Mouse (Mus musculus) myocyte (in vitro differentiated cells): ENCODE measurements around the gene Dvl2. TPM values are rescaled to one million over a fixed set of nuclear protein-coding genes. Genes with fewer than 3 reads are reported as not detected.

Experiments used
- H3K27me3 ChIP-seq: one replicate; pipeline ENCODE4 v1.6.1; 2011; ENCODE audit not compliant: control insufficient read depth, insufficient read depth, insufficient read length
- H3K36me3 ChIP-seq: one replicate; pipeline ENCODE4 v1.6.1; 2011; ENCODE audit not compliant: control insufficient read depth, insufficient read depth
- H3K4me2 ChIP-seq: one replicate; pipeline ENCODE4 v1.6.1; 2011; ENCODE audit warnings: low read depth, control low read depth
- H3K4me3 ChIP-seq: one replicate; pipeline ENCODE4 v1.5.1; 2011; ENCODE audit warnings: mild to moderate bottlenecking, control low read depth, moderate library complexity
- H3K79me2 ChIP-seq: one replicate; pipeline ENCODE4 v1.6.1; 2011; ENCODE audit not compliant: control insufficient read depth, insufficient read depth
- H3ac ChIP-seq: one replicate; pipeline ENCODE4 v1.6.1; 2011; ENCODE audit not compliant: control insufficient read depth, insufficient read length
- CEBPB ChIP-seq: IDR thresholded peaks from 2 replicates; pipeline ENCODE4 v1.6.1; 2011; ENCODE audit warnings: mild to moderate bottlenecking, moderate library complexity; ENCODE audit not compliant: poor library complexity, insufficient read depth, severe bottlenecking
- E2F4 ChIP-seq: IDR thresholded peaks from one replicate; pipeline ENCODE4 v1.6.1; 2011; ENCODE audit warnings: mild to moderate bottlenecking, control low read depth, moderate library complexity; ENCODE audit not compliant: insufficient read depth
- MAX ChIP-seq: IDR thresholded peaks from one replicate; pipeline ENCODE4 v1.6.1; 2011; ENCODE audit warnings: low read depth, mild to moderate bottlenecking, control low read depth
- MYOD1 ChIP-seq, 3 experiments: IDR thresholded peaks; one replicate each; pipeline ENCODE4 v1.6.1; 2011; ENCODE audit warnings: control low read depth in 2 of 3, low read depth in 2 of 3, mild to moderate bottlenecking in 2 of 3, moderate library complexity in 1 of 3; ENCODE audit not compliant: insufficient read length in 2 of 3, control insufficient read depth in 1 of 3
- MYOG ChIP-seq, 3 experiments: IDR thresholded peaks; one replicate each; pipeline ENCODE4 v1.6.1; 2011; ENCODE audit warnings: control low read depth in 2 of 3, low read depth in 2 of 3, mild to moderate bottlenecking in 2 of 3; ENCODE audit not compliant: insufficient read length in 2 of 3, control insufficient read depth in 1 of 3, insufficient read depth in 1 of 3
- POLR2A ChIP-seq: IDR thresholded peaks from one replicate; pipeline ENCODE4 v1.6.1; 2011; ENCODE audit warnings: low read depth, mild to moderate bottlenecking, control low read depth, moderate library complexity; ENCODE audit not compliant: insufficient read length
- POLR2AphosphoS2 ChIP-seq: IDR thresholded peaks from one replicate; pipeline ENCODE4 v1.6.1; 2011; ENCODE audit warnings: low read depth, control low read depth; ENCODE audit not compliant: insufficient read length
- REST ChIP-seq: IDR thresholded peaks from one replicate; pipeline ENCODE4 v1.6.1; 2011; ENCODE audit warnings: mild to moderate bottlenecking, control low read depth, moderate library complexity; ENCODE audit not compliant: insufficient read depth, insufficient read length
- SRF ChIP-seq: IDR thresholded peaks from one replicate; pipeline ENCODE4 v1.6.1; 2011; ENCODE audit warnings: low read depth; ENCODE audit not compliant: control insufficient read depth, insufficient read length
- TCF12 ChIP-seq: IDR thresholded peaks from one replicate; pipeline ENCODE4 v1.6.1; 2011; ENCODE audit warnings: mild to moderate bottlenecking, control low read depth; ENCODE audit not compliant: poor library complexity, insufficient read depth, severe bottlenecking
- TCF3 ChIP-seq: IDR thresholded peaks from one replicate; pipeline ENCODE4 v1.6.1; 2011; ENCODE audit warnings: low read depth, control low read depth; ENCODE audit not compliant: insufficient read length
- USF1 ChIP-seq: IDR thresholded peaks from one replicate; pipeline ENCODE4 v1.6.1; 2011; ENCODE audit warnings: low read depth, mild to moderate bottlenecking, control low read depth, moderate library complexity
- polyA plus RNA-seq: library from polyadenylated mRNA; unstranded; fragments of >200 nt; fragmentation: generic; extraction: Trizol; gene quantifications from one replicate; pipeline ENCODE4 v1.2.1, GENCODE M21; 2012; ENCODE audit warnings: missing spikeins

Gene Dvl2
- polyA plus RNA-seq, 1 experiment, result 24.3 TPM

DNA sequence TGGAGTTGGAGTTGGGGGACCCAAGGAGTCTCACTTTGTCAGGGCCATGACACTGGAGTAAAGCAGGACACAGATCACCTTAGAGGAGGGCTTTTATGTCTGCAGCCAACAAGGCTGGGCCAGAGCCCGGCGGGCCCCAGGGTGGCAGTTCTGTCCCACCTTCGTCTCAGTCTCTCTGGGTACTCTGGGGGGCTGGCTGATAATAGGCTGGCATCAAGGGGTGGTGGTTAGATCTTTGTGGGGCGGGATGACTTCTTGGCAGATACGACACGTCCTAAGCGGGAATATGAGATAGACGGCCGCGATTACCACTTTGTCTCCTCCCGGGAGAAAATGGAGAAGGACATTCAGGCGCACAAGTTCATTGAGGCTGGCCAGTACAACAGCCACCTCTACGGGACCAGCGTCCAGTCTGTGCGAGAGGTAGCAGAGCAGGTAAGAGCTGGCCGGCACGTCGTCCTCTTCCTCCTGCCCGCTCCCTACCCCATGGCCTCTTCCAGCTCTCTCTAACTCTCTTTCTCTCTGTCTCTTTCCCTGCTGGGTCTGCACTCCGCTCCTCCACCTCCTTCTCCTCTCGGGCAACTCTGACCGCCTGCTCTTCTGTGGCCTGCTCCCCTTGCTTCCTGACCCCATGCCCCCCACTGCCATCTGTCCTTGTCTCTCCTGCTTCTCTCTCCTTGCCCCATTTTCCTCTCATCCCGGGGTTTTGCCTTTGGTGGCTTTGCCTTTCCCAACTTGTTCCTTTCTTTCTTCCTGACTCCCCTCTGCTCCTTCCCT, 42.1 kb downstream of the Dvl2 start:
- peaks cover 2% of the 10 kb centered on the region for H3K36me3 ChIP-seq
- no peaks in the 10 kb centered on the region for H3K79me2 ChIP-seq
- no peak overlapping the region for H3K4me2 ChIP-seq
- H3ac ChIP-seq, result no peak overlapping the region
- no peaks in the 10 kb centered on the region for H3K27me3 ChIP-seq
- H3K4me3 ChIP-seq, result no peak overlapping the region
- TF ChIP-seq POLR2A, result no peak

DNA sequence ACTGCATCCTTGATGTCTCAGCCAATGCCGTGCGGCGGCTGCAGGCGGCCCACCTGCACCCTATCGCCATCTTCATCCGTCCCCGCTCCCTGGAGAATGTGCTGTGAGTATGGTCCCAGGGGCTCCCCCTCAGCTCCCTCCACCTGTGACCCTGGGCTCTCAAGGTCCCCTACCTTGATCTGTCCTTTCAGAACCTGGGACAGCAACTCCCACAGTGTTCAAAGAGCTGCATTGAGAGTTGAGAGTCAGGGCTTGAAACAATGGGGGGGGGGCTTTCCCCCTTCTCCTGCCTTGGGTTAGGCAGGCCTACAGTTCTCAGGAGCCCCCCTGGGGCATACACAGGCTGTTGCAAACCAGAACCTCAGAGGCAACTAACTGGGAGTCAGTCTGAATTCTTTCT, 43.3 kb downstream of the Dvl2 start:
- TF ChIP-seq POLR2A, result no peak
- no peak for TF ChIP-seq POLR2AphosphoS2
- TF ChIP-seq MYOG (IDR thresholded peaks at IDR 0.05; ENCODE audit: control insufficient read depth in 1 of 3, insufficient read depth in 1 of 3, insufficient read length in 2 of 3, low read depth in 2 of 3), result no peak
- no peak for TF ChIP-seq MAX
- no peak for TF ChIP-seq USF1
- no peak for TF ChIP-seq CEBPB
- TF ChIP-seq SRF, result no peak
- TF ChIP-seq E2F4, result no peak
- no peak for TF ChIP-seq TCF12
- TF ChIP-seq TCF3, result no peak
- no peak for TF ChIP-seq MYOD1 (IDR thresholded peaks at IDR 0.05; ENCODE audit: control insufficient read depth in 1 of 3, insufficient read length in 2 of 3, low read depth in 2 of 3)
- H3ac ChIP-seq, result no peak overlapping the region
- H3K36me3 ChIP-seq, result no peaks in the 10 kb centered on the region
- no peaks in the 10 kb centered on the region for H3K27me3 ChIP-seq
- H3K4me2 ChIP-seq, result no peak overlapping the region
- H3K4me3 ChIP-seq, result no peak overlapping the region
- no peaks in the 10 kb centered on the region for H3K79me2 ChIP-seq

DNA sequence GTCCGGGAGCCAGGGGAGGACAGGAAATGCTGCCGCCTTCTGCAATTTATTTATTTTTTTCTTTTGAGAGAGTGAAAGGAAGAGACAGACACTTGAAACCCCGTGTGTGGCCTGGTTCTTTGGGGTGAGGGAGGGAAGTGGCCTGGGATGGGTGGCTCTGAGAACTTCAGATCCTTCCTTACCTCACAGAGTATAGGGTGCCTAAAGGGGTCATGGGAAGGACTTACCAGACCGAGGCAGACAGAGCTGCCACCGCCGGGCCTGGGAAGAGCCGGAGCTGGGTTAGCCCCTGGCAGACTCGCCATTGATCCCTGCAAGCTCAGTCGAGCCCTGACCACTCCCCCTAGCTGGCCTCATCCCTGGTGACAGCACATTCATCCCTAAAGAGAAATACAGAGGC, 45.0 kb downstream of the Dvl2 start:
- no peaks in the 10 kb centered on the region for H3K36me3 ChIP-seq
- no peak overlapping the region for H3K4me3 ChIP-seq
- no peak overlapping the region for H3ac ChIP-seq
- H3K79me2 ChIP-seq, result no peaks in the 10 kb centered on the region
- H3K4me2 ChIP-seq, result no peak overlapping the region
- no peaks in the 10 kb centered on the region for H3K27me3 ChIP-seq
- TF ChIP-seq POLR2AphosphoS2 (no peak), POLR2A (no peak), MYOG (IDR thresholded peaks at IDR 0.05; ENCODE audit: control insufficient read depth in 1 of 3, insufficient read depth in 1 of 3, insufficient read length in 2 of 3, low read depth in 2 of 3) (no peak), MAX (no peak), TCF3 (no peak)

DNA sequence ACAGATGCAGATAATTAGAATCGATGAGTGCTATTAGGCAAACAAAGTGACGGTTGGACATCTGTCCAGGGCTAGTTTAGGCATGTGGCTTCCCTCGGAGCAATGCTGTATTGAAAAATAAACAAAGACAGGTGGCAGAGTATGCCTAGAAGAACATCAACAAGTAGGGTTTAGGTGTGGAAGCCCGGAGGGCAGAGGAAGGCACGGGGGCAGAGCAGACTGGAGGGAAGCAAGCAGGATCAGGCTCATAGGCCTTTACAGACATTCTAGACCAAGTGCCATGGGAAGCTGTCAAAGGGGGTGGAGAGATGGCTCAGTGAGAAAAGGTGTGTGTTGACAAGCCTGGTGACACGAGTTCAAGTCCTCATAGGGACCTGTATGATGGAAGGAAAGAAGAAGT, 49.0 kb downstream of the Dvl2 start:
- H3K27me3 ChIP-seq, result no peaks in the 10 kb centered on the region
- no peaks in the 10 kb centered on the region for H3K36me3 ChIP-seq
- H3K4me2 ChIP-seq, result no peak overlapping the region
- no peak overlapping the region for H3K4me3 ChIP-seq
- H3ac ChIP-seq, result no peak overlapping the region
- no peak for TF ChIP-seq CEBPB
- no peak for TF ChIP-seq MAX
- no peak for TF ChIP-seq TCF12
- no peak for TF ChIP-seq E2F4
- no peak for TF ChIP-seq REST
- TF ChIP-seq USF1, result no peak
- TF ChIP-seq SRF, result no peak
- no peak for TF ChIP-seq POLR2A
- TF ChIP-seq TCF3, result no peak
- no peak for TF ChIP-seq POLR2AphosphoS2
- no peak for TF ChIP-seq MYOD1 (IDR thresholded peaks at IDR 0.05; ENCODE audit: control insufficient read depth in 1 of 3, insufficient read length in 2 of 3, low read depth in 2 of 3)
- TF ChIP-seq MYOG (IDR thresholded peaks at IDR 0.05; ENCODE audit: control insufficient read depth in 1 of 3, insufficient read depth in 1 of 3, insufficient read length in 2 of 3, low read depth in 2 of 3), result no peak
- H3K79me2 ChIP-seq, result no peaks in the 10 kb centered on the region

DNA sequence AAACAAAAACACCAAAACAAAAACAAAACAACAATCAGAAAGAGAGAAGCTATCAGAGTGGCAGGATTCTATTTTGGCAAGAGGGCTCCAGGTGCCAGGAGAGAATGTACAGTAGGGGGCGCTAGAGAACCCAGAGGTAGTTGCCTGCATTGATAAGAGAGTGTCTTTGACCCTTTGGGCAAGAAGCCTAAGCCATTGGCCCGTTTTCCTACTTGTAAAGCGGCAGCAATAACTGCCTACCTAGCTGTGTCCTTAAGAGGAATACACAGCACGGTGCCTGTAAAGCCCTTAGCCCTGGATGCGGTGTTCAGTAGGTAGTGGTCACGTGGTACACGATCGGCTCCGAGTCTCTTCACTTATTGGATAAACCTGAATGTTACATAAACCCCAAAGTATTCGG, 49.4 kb downstream of the Dvl2 start:
- no peak overlapping the region for H3ac ChIP-seq
- no peak overlapping the region for H3K4me2 ChIP-seq
- no peaks in the 10 kb centered on the region for H3K79me2 ChIP-seq
- no peak overlapping the region for H3K4me3 ChIP-seq
- TF ChIP-seq MAX (no peak), CEBPB (no peak), USF1 (no peak), POLR2AphosphoS2 (no peak), REST (no peak), SRF (no peak), MYOG (IDR thresholded peaks at IDR 0.05; ENCODE audit: control insufficient read depth in 1 of 3, insufficient read depth in 1 of 3, insufficient read length in 2 of 3, low read depth in 2 of 3) (no peak), MYOD1 (IDR thresholded peaks at IDR 0.05; ENCODE audit: control insufficient read depth in 1 of 3, insufficient read length in 2 of 3, low read depth in 2 of 3) (no peak), POLR2A (no peak), TCF12 (no peak), E2F4 (no peak)
- no peaks in the 10 kb centered on the region for H3K36me3 ChIP-seq
- H3K27me3 ChIP-seq, result no peaks in the 10 kb centered on the region
